Mouse (Mus musculus): ENCODE measurements around the gene Dhx58. TPM values are rescaled to one million over a fixed set of nuclear protein-coding genes. Genes with fewer than 3 reads are reported as not detected.

Gene Dhx58
- polyA plus RNA-seq, 1 experiment from 2014 or later, result 9.8 TPM

DNA sequence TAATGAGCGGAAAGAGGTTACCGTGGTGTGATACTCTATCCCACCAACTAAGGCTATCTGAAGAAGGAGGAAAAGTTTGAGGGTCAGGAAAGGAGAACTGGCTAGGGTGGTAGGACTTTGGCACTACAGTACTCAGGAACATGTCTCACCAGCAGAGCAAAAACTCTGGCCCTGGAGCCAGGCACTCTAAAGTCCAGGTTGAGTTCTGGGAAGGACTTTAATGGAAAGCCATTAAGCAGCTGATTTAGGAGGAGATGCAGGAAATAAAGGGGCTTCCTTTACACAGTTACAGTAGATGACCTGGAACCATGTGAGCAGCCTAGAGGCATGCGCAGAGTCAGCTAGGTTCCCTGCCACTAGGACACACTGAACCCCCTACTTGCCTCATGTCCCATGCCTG lies 23.1 kb upstream of the Dhx58 start:
- H3K4me2 ChIP-seq (replicated peaks; ENCODE audit: low read depth), result no peak overlapping the region
- no peak overlapping the region for H3K9ac ChIP-seq (ENCODE audit: low read depth, low read length)
- no peak for TF ChIP-seq CTCF (IDR thresholded peaks at IDR 0.05; ENCODE audit: low read depth)
- H3K4me1 ChIP-seq (replicated peaks; ENCODE audit: control insufficient read depth, insufficient read depth, low read length), result peaks cover 12% of the 10 kb centered on the region; the same call in 1 of the 2 replicates
- H3K27ac ChIP-seq (ENCODE audit: low read depth, low read length), result peak overlapping the region; percentile 31
- ATAC-seq, result peak; percentile 48
- peaks cover 18% of the 10 kb centered on the region for H3K36me3 ChIP-seq (ENCODE audit: control insufficient read depth, insufficient read depth)
- no peaks in the 10 kb centered on the region for H3K9me3 ChIP-seq (ENCODE audit: control insufficient read depth)
- H3K27me3 ChIP-seq (replicated peaks; ENCODE audit: control insufficient read depth, insufficient read depth, low read length), result no peaks in the 10 kb centered on the region
- H3K4me3 ChIP-seq (ENCODE audit: low read depth, low read length), result no peak overlapping the region
- 75% methylated on average over 3 of the region's 3 CpGs for WGBS

DNA sequence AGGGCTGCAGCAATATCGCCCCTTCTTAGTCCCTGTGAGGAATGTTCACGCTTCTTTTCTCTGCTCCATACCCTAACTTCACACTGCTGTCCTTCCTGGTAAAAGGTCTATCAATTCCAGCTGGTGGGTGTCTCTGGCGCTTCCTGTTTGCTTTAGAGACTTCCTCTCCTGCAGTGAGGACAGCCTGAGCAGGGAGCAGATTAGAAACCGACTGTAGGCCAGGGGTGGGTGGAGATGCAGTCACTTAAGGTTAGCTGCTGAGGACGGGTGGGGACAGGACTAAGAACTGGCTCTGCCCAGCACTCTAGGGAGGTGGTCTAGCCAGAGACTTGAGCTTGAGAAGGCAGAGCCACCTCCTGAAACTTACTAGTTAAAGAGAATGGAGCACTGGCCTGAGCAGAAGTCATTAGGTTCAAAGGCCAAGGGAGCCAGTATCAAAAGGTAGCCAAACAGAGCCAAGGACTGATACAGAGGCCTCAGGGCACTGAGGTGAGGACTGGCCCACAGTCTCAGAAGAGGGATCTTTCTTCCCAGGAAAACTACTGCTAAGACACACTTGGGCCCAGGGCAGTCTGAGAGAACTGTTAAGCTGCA lies 20.9 kb upstream of the Dhx58 start:
- no peak for TF ChIP-seq CTCF (IDR thresholded peaks at IDR 0.05; ENCODE audit: low read depth)
- no peak overlapping the region for H3K4me2 ChIP-seq (replicated peaks; ENCODE audit: low read depth)
- H3K27me3 ChIP-seq (replicated peaks; ENCODE audit: control insufficient read depth, insufficient read depth, low read length), result no peaks in the 10 kb centered on the region
- no peaks in the 10 kb centered on the region for H3K9me3 ChIP-seq (ENCODE audit: control insufficient read depth)
- H3K36me3 ChIP-seq (ENCODE audit: control insufficient read depth, insufficient read depth), result peaks cover 12% of the 10 kb centered on the region
- no peak overlapping the region for H3K9ac ChIP-seq (ENCODE audit: low read depth, low read length)
- H3K27ac ChIP-seq (ENCODE audit: low read depth, low read length), result peak overlapping the region; percentile 78
- 0 out of 2 replicates have a peak, but pooled peaks have one; percentile 18 for ATAC-seq
- no peak overlapping the region for H3K4me3 ChIP-seq (ENCODE audit: low read depth, low read length)
- whole genome bisulfite sequencing, result 21% methylated on average over 5 of the region's 5 CpGs
- H3K4me1 ChIP-seq (replicated peaks; ENCODE audit: control insufficient read depth, insufficient read depth, low read length), result peaks cover 19% of the 10 kb centered on the region

DNA sequence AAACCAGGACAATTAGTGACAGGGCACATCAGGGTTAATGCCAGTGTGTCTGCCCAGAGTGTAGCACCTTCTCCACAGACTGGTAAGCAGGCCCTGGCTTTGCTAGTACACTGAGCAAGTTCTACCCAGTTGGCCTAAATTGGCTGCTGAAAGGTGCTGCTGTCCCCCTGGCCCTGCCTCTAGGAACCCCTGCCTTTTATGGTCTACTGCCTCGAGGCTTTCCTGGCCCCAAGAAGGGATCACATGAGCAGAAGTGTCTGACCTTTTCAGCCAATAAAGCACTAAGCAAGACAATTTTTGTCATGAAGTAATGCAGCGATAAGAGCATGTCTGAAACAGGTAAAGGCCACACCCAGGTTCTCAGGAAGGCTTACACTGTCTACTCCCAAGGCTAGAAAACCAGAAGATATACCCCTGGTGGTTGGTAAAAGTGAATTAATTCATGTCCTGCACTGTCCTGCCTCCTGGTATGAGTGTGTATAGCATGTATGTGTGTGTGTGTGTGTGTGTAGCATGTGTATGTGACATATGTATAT lies 18.5 kb upstream of the Dhx58 start:
- Histone ChIP-seq H3K4me3 (ENCODE audit: low read depth, low read length) (no peak overlapping the region), H3K27ac (ENCODE audit: low read depth, low read length) (peak overlapping the region; percentile 80)
- peak; percentile 36 for ATAC-seq

DNA sequence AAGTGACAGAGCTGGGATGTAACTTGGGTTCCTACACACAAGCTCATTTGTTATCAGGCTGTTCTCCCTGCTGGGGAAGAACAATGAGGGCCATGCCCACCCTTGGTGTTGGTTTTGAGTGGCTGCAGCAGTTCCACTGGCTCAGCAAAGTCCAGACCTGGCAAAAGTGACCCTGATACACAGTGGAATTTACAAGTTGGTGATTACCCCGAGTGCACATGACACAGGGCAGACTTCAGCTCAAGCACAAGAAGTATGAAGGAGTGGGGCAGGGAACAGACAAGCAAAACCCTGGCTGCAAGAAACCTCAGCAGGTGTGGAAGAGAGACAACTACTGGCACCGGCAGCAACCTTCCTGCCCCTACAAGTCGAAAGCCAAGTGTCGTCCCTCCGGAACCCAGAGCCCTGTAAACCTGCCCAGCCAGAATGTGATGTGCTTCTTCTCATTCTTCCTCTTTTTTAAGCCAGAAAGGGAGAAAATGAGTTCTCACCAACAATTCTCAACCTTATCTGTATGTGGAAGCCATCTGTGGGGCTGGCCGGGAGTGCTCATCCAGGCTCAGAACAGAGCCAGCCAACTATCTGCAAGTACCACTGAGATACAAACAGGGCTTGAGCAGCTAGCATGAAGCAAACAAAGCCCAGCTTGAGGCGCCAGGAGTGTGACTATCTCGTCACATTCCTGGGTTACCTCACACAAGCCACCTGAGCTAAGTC lies 17.9 kb upstream of the Dhx58 start:
- H3K4me1 ChIP-seq (replicated peaks; ENCODE audit: control insufficient read depth, insufficient read depth, low read length), result peaks cover 22% of the 10 kb centered on the region
- H3K9me3 ChIP-seq (ENCODE audit: control insufficient read depth), result no peaks in the 10 kb centered on the region
- peak overlapping the region; percentile 8; the same call in 1 of the 2 replicates for H3K9ac ChIP-seq (ENCODE audit: low read depth, low read length)
- WGBS, result 51% methylated on average over 8 of the region's 8 CpGs
- H3K36me3 ChIP-seq (ENCODE audit: control insufficient read depth, insufficient read depth), result peaks cover 30% of the 10 kb centered on the region
- H3K4me3 ChIP-seq (ENCODE audit: low read depth, low read length), result no peak overlapping the region
- no peaks in the 10 kb centered on the region for H3K27me3 ChIP-seq (replicated peaks; ENCODE audit: control insufficient read depth, insufficient read depth, low read length)
- H3K27ac ChIP-seq (ENCODE audit: low read depth, low read length), result peak overlapping the region; percentile 80
- H3K4me2 ChIP-seq (replicated peaks; ENCODE audit: low read depth), result 0 out of 2 replicates have a peak overlapping the region, but pooled peaks have one; percentile 14
- no peak for TF ChIP-seq CTCF (IDR thresholded peaks at IDR 0.05; ENCODE audit: low read depth)
- ATAC-seq, result peak; percentile 40

More for the DNA sequence above, 18.5 kb upstream of the Dhx58 start:
- H3K4me2 ChIP-seq (replicated peaks; ENCODE audit: low read depth), result no peak overlapping the region
- peaks cover 24% of the 10 kb centered on the region for H3K36me3 ChIP-seq (ENCODE audit: control insufficient read depth, insufficient read depth)
- H3K4me1 ChIP-seq (replicated peaks; ENCODE audit: control insufficient read depth, insufficient read depth, low read length), result peaks cover 22% of the 10 kb centered on the region
- TF ChIP-seq CTCF (IDR thresholded peaks at IDR 0.05; ENCODE audit: low read depth), result no peak
- H3K9ac ChIP-seq (ENCODE audit: low read depth, low read length), result no peak overlapping the region
- 23% methylated on average over 2 of the region's 2 CpGs for WGBS
- no peaks in the 10 kb centered on the region for H3K9me3 ChIP-seq (ENCODE audit: control insufficient read depth)
- H3K27me3 ChIP-seq (replicated peaks; ENCODE audit: control insufficient read depth, insufficient read depth, low read length), result no peaks in the 10 kb centered on the region

DNA sequence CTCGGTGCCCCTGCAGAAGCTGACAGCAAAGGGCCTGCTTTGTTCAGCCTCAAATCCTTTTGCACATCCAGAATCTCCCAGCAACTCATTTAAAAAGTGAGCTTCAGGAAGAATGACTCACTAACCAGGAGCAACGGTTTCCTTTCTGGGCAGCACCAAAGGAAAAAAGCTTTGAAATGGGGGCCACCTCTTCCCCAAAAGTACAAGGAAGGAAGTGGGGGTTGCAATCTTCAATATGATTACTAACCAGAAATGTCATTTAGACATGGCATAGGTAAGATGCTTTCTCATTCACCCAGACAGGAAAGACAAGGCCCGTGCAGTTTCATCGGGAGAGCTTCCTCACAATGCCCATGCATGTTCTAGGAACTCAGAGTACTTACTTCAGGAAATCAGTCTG lies 17.2 kb upstream of the Dhx58 start:
- Histone ChIP-seq H3K27ac (ENCODE audit: low read depth, low read length) (peak overlapping the region; percentile 80), H3K36me3 (ENCODE audit: control insufficient read depth, insufficient read depth) (peaks cover 37% of the 10 kb centered on the region), H3K4me1 (replicated peaks; ENCODE audit: control insufficient read depth, insufficient read depth, low read length) (peaks cover 22% of the 10 kb centered on the region), H3K9me3 (ENCODE audit: control insufficient read depth) (no peaks in the 10 kb centered on the region), H3K9ac (ENCODE audit: low read depth, low read length) (no peak overlapping the region), H3K4me2 (replicated peaks; ENCODE audit: low read depth) (no peak overlapping the region), H3K4me3 (ENCODE audit: low read depth, low read length) (no peak overlapping the region), H3K27me3 (replicated peaks; ENCODE audit: control insufficient read depth, insufficient read depth, low read length) (no peaks in the 10 kb centered on the region)
- WGBS, result 63% methylated on average over 4 of the region's 4 CpGs
- ATAC-seq, result no peak
- no peak for TF ChIP-seq CTCF (IDR thresholded peaks at IDR 0.05; ENCODE audit: low read depth)

DNA sequence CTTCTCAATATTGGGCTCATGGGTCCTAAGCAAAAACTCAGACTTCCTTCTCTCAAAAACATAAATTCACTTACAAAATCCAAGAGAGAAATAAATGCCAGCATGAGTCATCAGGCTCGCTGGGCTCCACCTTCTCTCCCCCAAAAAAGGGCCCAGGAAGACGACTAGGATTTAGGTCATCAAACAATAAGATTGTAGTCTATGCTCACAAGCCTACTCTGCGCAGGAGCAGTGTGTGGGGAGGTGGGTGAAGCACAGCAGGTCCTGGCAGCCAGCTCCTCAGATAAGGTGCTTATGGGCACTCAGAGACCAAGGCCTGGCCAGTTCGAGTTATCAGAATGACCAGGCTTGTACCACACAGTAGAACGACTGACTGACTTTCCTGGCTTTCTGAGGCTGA lies 16.3 kb upstream of the Dhx58 start:
- peak overlapping the region; percentile 80 for H3K27ac ChIP-seq (ENCODE audit: low read depth, low read length)
- no peak overlapping the region for H3K9ac ChIP-seq (ENCODE audit: low read depth, low read length)
- H3K9me3 ChIP-seq (ENCODE audit: control insufficient read depth), result no peaks in the 10 kb centered on the region
- no peak for ATAC-seq
- H3K4me3 ChIP-seq (ENCODE audit: low read depth, low read length), result no peak overlapping the region
- H3K4me2 ChIP-seq (replicated peaks; ENCODE audit: low read depth), result no peak overlapping the region
- TF ChIP-seq CTCF (IDR thresholded peaks at IDR 0.05; ENCODE audit: low read depth), result no peak
- peaks cover 45% of the 10 kb centered on the region for H3K36me3 ChIP-seq (ENCODE audit: control insufficient read depth, insufficient read depth)
- H3K4me1 ChIP-seq (replicated peaks; ENCODE audit: control insufficient read depth, insufficient read depth, low read length), result peaks cover 22% of the 10 kb centered on the region
- H3K27me3 ChIP-seq (replicated peaks; ENCODE audit: control insufficient read depth, insufficient read depth, low read length), result no peaks in the 10 kb centered on the region
- 53% methylated on average over 5 of the region's 5 CpGs for WGBS
